Mouse (Mus musculus): ENCODE data around the gene Mvb12b. TPM values are rescaled to one million over a fixed set of nuclear protein-coding genes. Genes with fewer than 3 reads are reported as not detected.
"Not testable (repeated sequence)": the region's sequence is repeated elsewhere in the genome, so short reads cannot be mapped to it uniquely, and the experiment has no call there.

The Mvb12b gene
- 10 to 100 TPM; 90.6 to 99.8 TPM for total RNA-seq (2021)

DNA sequence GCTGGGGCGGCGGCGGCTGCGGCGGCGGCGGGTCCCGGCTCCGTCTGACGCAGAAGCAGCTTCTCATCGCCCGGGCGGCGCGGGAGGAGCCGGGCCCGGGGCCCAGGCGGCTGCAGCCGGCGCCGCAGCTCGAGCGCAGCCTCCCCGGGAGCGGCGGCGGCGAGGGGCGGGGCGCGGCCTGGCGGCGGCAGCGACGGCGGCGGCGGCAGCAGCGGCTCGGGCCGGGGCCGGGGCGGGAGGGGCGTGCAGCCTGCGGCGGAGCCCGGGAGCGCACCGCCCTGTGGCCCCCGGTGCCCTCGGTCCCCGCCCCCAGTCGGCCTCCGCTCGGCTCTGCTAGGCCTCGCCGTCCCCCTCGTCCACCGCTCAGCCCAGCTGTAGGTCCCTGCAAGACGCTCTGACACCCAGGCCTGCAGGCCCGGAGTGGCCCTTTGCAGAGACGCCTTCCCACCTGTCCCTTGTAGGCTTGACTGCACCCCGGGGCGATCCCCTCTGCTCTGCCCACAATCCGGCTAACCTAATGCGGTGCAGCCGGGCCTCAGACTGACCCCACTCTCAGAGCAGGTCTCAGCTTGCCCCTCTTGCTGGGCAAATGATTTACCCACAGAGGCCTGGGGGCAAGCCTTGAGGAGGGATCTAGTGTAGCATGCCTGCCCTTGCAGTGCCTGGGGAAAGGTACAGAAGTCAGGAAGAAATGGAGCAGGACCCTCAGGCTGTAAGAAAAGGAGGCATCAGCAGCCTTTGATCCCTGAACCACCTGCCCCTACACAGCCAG is at the start of gene Mvb12b:
TSS of gene Mvb12b (minus strand) at position 619 of the 772 bp plus-strand sequence.
- peak; percentile 46 to 57 for DNase-seq (ENCODE audit: extremely low spot score in 1 of 2, low spot score in 1 of 2)

GRCm38 (mm10) chr2:33935756-33936155 is 48.0 kb upstream of the Mvb12b start:
- no peak for DNase-seq (ENCODE audit: extremely low spot score in 1 of 2, low spot score in 1 of 2)

GRCm38 (mm10) chr2:33933606-33934510 is 46.1 kb upstream of the Mvb12b start:
- DNase-seq (ENCODE audit: extremely low spot score in 1 of 2, low spot score in 1 of 2): no peak

GRCm38 (mm10) chr2:33931161-33931560 is 43.4 kb upstream of the Mvb12b start:
- DNase-seq (ENCODE audit: extremely low spot score in 1 of 2, low spot score in 1 of 2): no peak

- DNase-seq (ENCODE audit: extremely low spot score in 1 of 2, low spot score in 1 of 2): no peak
Measured at GRCm38 (mm10) chr2:33925288-33925687, 37.5 kb upstream of the Mvb12b start.

DNA sequence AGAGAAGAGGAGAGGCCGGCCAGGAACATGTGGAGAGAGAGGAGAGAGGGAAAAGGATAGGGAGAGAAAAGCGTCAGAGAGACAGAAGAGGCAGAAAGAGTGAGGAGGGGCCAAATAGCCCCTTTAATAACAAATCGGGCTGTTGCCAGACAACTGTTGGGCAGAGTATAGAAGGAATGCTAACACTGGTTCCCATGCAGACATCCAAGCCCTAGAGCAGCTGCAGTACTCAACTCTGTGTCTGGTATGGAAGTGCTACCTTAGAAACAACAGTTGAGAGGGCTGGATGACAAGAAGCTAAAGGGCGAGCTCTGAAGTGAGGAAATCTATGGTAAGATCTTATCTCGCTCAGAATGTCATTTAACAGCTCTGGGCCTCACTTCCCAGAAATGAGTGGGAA is 35.7 kb upstream of the Mvb12b start:
- DNase-seq (ENCODE audit: extremely low spot score in 1 of 2, low spot score in 1 of 2): no peak

DNA sequence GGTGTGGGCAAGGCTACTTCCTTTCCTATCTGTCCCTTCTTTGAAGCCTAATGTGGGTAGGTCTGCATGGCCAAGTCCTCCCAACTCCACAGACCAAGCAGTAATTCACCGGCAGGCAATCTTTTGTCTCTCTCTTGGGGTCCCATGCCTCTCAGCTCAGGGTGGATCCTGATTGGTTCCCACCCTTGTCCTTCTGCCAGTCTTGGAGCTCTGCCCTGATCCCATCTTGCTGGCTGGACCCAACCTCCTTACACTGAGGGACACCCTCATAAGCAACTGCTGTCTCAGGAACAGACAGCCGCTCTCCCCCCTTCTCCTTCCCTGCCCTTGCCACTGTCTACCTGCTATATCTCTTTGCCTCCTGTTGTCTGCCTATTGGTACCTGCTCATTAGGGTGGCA is 34.7 kb upstream of the Mvb12b start:
- no peak for DNase-seq (ENCODE audit: extremely low spot score in 1 of 2, low spot score in 1 of 2)

GRCm38 (mm10) chr2:33919934-33920615 is 32.3 kb upstream of the Mvb12b start:
- DNase-seq (ENCODE audit: extremely low spot score in 1 of 2, low spot score in 1 of 2): no peak

DNA sequence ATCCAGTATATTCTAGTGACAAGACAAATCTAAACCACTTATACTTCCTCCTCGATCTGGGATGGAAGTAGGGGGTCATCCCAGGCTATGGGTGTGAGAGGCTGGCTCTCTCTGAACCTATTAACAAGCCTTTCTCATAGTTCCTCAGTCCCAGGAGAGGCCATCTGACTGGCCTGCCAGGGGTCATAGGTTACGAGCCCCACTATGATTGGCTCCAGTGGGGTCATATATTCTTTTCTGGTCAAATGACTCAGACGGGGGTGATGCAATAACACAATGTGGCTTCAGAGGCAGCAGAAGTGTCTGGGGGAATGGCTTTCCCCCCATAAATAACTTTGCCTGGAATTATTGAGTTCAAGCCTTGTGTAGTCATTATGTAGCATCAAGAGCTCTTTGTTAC is 31.1 kb upstream of the Mvb12b start:
- no peak for DNase-seq (ENCODE audit: extremely low spot score in 1 of 2, low spot score in 1 of 2)

GRCm38 (mm10) chr2:33918318-33918717 is 30.6 kb upstream of the Mvb12b start:
- peak in 1 of 2 experiments; percentile 49 for DNase-seq (ENCODE audit: extremely low spot score in 1 of 2, low spot score in 1 of 2)

GRCm38 (mm10) chr2:33916603-33917002 is 28.9 kb upstream of the Mvb12b start:
- no peak for DNase-seq (ENCODE audit: extremely low spot score in 1 of 2, low spot score in 1 of 2)

DNA sequence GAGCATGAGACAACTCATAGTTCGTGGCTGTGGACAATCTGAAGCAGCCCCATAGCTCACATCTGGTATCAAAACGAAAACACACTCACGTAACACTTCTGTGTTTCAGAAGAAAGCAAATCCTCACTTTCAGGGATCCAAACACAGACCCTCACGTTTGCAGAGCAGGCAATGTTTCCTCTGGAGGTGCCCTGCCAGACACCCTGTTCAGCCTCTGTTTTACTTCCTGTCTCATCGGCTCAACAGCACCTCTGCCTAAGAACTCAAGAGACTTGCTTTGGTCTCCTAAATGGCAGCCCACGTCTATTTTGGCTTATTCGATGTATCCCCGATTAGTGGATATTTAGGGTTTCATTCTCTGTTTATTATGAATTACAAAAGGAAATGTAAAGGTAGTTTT is 27.3 kb upstream of the Mvb12b start:
- DNase-seq (ENCODE audit: extremely low spot score in 1 of 2, low spot score in 1 of 2): no peak

- DNase-seq (ENCODE audit: extremely low spot score in 1 of 2, low spot score in 1 of 2): no peak
Measured at GRCm38 (mm10) chr2:33914334-33914733, 26.6 kb upstream of the Mvb12b start.

DNA sequence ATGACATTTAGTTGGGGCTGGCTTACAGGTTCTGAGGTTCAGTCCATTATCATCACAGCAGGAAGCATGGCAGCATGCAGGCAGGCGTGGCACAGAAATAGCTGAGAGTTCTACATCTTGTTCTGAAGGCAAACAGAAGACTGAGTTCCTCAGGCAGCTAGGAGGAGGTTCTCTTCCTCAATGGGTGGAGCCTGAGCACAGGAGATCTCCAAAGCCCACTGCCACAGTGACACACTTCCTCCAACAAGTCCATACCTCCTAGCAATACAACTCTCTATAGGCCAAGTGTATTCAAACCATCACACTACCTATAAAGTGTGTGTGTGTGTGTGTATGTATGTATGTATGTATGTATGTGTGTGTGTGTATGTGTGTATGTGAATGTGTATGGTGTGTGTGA is 25.9 kb upstream of the Mvb12b start:
- not testable (repeated sequence) for DNase-seq (ENCODE audit: extremely low spot score in 1 of 2, low spot score in 1 of 2)

GRCm38 (mm10) chr2:33912741-33913140 is 25.0 kb upstream of the Mvb12b start:
- no peak for DNase-seq (ENCODE audit: extremely low spot score in 1 of 2, low spot score in 1 of 2)

GRCm38 (mm10) chr2:33908374-33908773 is 20.6 kb upstream of the Mvb12b start:
- no peak for DNase-seq (ENCODE audit: extremely low spot score in 1 of 2, low spot score in 1 of 2)

- DNase-seq (ENCODE audit: extremely low spot score in 1 of 2, low spot score in 1 of 2): no peak
Measured at GRCm38 (mm10) chr2:33907174-33907573, 19.4 kb upstream of the Mvb12b start.

- DNase-seq (ENCODE audit: extremely low spot score in 1 of 2, low spot score in 1 of 2): no peak
Measured at GRCm38 (mm10) chr2:33895829-33896228, 8.1 kb upstream of the Mvb12b start.

- no peak for DNase-seq (ENCODE audit: extremely low spot score in 1 of 2, low spot score in 1 of 2)
Measured at GRCm38 (mm10) chr2:33893151-33893550, 5.4 kb upstream of the Mvb12b start.

DNA sequence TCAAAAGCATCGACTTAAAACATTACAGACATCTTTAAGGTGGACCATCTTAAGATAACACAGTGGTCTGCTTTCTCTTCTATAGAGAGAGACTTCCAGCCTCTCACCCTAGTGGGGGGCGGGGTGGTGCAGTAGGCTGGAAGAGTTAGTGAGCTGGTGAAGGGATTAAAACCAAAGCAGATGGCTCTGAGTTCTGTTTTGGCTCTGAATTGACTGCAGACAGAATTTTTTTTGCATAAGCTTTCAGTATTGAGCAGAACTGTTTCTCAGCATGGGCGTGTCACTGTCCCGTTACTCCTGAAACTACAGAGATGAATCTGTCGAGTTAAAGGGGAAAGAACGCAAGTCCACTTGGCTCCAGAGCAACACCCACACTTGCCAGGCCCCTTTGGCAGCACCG is 4.6 kb upstream of the Mvb12b start:
- DNase-seq (ENCODE audit: extremely low spot score in 1 of 2, low spot score in 1 of 2): peak in 1 of 2 experiments; percentile 42

GRCm38 (mm10) chr2:33888100-33888385 is 297 bp upstream of the Mvb12b start:
- DNase-seq (ENCODE audit: extremely low spot score in 1 of 2, low spot score in 1 of 2): no peak
